Mouse (Mus musculus) lung, adult 18-20 months (tissue): ENCODE data around the gene Psmd6.
A peak's percentile ranks its signal among the peaks of the same experiment; 100 is the strongest.

Experiments
- DNase-seq, 2 experiments: peaks; one replicate each; pipeline ENCODE4 v3.0.0; 2022; ENCODE audit warnings: mixed read lengths in 2 of 2

The Psmd6 gene

GRCm38 (mm10) chr14:14063382-14063781 lies 57.4 kb downstream of the Psmd6 start:
- DNase-seq = no peak

DNA sequence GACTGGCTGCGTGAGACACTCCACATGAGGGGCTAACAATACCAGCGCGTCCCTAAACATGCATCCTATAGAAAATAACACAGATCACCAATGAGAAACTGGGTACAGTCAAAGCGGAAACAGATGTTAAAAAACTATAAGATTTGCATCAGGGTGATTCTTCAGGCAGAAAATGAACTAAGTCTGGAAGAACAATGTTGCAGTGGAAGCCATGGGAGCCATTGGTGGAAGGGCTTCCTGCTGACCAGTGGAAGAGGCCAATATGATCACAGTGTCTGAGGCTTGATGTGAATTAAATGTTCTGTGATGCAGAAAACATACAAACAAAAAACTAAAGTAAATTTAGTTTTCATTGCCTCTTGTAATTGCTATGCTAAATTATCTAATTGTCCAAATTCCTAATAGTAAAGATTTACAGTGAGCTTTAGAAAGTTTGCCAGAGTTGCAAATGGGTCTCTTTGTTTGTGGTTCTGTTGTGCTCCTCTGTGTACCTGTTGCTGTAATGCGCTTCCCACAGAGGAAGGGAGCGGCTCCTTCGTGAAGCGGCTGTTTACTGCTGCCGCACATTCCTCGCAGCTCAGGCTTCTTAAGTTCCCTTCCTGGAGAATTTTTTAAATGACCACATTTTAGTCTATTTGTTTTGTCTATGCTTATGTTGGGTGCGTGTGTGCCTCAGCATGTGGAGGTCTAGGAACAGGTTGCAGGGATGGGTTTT lies 58.1 kb downstream of the Psmd6 start:
- peak in 1 of 2 experiments; percentile 19 for DNase-seq
